Mouse (Mus musculus) E14TG2a.4 (cell line): ENCODE data around the gene Rhof.

Source experiments
- CTCF ChIP-seq: conservative IDR thresholded peaks from 2 replicates; pipeline ENCODE4 v1.5.1; 2014; ENCODE audit warnings: low read length
- NANOG ChIP-seq: IDR thresholded peaks from 2 replicates; pipeline ENCODE4 v1.6.1; 2014; ENCODE audit warnings: borderline replicate concordance, low read length, mixed read lengths
- POU5F1 ChIP-seq: IDR thresholded peaks from 2 replicates; pipeline ENCODE4 v1.6.1; 2014; ENCODE audit warnings: low read length, borderline replicate concordance

DNA sequence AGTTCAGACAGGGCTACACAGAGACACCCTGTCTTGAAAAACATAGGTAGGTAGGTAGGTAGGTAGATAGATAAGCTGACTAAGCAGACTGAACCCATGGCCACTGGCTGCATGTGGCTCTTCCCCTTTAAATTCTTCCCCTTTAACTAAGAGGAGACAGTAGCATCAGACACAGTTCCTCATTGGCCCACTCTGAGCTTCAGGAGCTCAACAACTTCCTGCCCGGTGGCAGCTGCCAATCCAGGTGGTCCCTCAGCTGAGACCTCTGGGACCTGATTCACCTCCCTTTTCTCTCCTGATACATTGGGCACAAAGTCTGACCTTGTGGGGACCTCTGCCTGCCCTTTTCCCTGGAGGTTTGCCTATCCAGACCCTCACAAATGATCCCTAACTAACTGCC lies 20.4 kb upstream of the Rhof start:
- no peak for TF ChIP-seq CTCF
- no peak for TF ChIP-seq NANOG
- TF ChIP-seq POU5F1 = no peak
